Mouse (Mus musculus): Measurements from ENCODE around the gene Tecpr2.

GRCm38 (mm10) chr12:110970408-110970807 is 81.3 kb downstream of the Tecpr2 start:
- TF ChIP-seq CTCF (IDR thresholded peaks at IDR 0.05) (no peak), EP300 (IDR thresholded peaks at IDR 0.05) (no peak)
